Mouse (Mus musculus) thymus, postnatal 10 days (tissue): ENCODE results near the gene Fbxw7.

Experiments
- DNase-seq, 2 experiments: peaks; one replicate each; pipeline ENCODE4 v3.0.0; 2021; ENCODE audit warnings: low spot score in 2 of 2

The Fbxw7 gene

DNA sequence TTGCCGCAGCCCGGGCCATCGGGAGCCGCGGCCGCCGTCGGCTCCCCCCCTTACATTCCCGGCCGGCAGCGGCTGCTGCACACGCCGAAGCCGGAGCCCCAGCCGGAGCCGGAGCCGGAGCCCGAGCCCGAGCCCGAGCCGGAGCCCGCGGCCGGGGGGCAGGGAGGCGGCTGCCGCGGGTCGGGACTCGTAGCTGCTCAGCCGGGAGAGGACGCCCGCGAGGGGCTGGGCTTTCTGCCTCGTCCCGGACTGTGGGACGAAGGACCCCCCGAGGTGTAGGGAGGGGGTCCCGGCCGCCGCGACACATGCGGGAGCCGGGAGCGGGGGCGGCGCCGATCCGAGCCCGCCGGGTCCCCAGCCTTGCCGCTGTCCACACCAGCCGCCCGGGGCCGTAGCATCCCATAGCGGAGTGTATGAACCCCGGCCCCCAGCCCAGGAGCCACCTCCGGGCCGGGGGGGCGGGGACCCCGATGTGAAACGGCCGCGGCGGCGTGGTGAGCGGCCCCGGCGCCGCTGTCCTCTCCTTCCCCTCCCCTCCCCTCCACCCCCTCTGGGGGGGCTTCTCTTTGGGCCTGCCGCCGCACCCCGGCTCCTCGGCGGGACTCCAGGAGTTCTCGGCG, at the start of gene Fbxw7:
Fbxw7 (plus strand) TSS at position 507 of the 620 bp plus-strand sequence.
- DNase-seq = peak in 1 of 2 experiments; percentile 39

GRCm38 (mm10) chr3:84768940-84769339, 46.1 kb upstream of the Fbxw7 start:
- no peak for DNase-seq

DNA sequence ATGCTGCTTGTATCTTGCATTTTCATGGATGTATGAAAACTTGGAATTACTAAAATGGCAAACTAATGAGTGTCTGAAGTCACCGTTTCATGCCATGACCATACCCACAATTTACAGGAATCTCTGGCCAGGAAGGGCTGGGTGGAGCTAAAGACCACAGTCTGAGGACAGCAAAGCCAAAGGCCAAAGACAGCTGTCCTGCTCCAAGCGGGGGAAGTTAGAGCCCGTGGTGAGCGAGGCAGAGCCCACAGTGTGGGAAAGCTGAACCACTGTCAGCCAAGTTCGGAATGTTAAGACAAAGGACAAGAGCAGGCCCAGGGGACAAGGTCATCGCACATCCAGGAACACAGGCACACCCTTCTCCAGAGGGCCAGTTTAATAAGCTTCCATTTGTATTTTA, 45.7 kb upstream of the Fbxw7 start:
- DNase-seq = no peak

GRCm38 (mm10) chr3:84770518-84770917, 44.5 kb upstream of the Fbxw7 start:
- no peak for DNase-seq

DNA sequence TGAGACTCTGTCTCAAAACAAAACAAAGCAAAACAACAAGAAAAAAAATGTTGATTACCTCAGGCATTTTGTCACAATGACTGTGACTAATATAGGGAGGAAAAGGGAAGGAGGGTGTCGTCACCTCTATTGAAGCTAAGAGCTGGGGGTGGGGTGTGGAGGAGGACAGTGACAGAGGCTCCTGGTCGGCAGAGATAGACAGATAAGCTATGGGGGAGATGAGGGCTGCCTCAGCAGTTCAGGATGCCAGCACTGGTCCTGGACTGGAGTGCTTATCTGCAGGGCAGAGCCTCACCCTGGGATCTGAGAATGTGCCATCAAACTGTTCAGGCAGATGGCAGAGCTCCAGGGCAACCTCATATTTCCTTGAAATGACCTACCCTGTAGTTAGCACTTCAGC, 43.1 kb upstream of the Fbxw7 start:
- no peak for DNase-seq

- DNase-seq = no peak
These were observed 40.6 kb upstream of the Fbxw7 start for GRCm38 (mm10) chr3:84774246-84775066.

- DNase-seq = no peak
These were observed 40.0 kb upstream of the Fbxw7 start for GRCm38 (mm10) chr3:84775067-84775423.

- DNase-seq = no peak
These were observed 39.5 kb upstream of the Fbxw7 start for GRCm38 (mm10) chr3:84775577-84775976.

GRCm38 (mm10) chr3:84776084-84776483, 39.0 kb upstream of the Fbxw7 start:
- DNase-seq = no peak

GRCm38 (mm10) chr3:84787914-84788313, 27.2 kb upstream of the Fbxw7 start:
- DNase-seq = no peak

DNA sequence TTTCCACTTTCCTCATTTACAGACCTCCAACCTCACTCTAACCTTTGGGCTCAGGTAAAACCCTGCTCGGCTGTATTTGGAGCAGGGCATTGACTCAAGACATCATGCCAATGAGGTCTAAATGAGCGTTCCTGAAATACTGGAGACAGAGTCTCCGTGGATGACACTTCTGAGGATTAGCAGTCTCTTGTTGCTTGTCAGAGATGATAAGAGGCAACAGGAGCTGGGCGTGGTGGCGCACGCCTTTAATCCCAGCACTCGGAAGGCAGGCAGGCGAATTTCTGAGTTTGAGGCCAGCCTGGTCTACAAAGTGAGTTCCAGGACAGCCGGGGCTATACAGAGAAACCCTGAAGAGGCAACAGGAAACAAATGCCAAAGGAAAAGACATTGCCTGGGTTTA, 11.0 kb upstream of the Fbxw7 start:
- DNase-seq = no peak

DNA sequence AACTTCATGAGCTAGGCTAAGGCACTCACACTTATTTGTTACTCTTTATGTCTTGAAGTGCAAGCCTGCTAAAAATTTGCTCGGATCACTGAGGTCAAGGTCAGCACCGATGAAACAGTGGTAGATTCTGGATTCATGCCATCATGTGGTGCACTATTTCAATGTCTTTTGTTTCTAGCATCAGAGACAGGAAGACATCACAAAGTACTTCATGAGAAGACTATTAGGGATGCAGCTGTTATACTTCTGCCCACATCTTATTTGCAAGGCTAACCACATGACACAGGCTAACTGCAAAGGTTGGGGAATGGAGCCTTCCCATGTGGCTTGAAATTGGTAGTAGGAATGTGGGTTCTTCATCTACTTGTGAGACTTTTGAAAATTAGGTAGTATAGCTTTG, 8.9 kb upstream of the Fbxw7 start:
- no peak for DNase-seq

DNA sequence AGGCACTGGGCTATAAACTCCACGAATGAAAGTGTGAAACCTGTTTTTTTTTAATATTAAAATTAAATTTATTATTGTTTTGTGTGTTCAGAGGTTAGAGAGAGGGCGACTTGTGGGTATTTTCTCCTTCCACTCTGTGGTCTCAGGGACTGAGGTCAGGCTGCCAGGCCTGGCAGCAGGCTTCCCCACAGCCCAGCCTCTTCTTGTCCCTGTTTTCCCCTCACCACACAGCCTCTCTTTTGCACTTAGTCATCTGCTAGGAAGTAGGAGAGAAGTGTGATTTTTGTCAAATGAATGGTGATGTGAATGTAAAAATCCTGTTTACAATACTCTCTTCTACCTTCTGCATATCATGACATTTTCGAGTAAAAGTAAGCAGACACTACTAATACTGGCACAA, 7.2 kb upstream of the Fbxw7 start:
- DNase-seq = no peak

DNA sequence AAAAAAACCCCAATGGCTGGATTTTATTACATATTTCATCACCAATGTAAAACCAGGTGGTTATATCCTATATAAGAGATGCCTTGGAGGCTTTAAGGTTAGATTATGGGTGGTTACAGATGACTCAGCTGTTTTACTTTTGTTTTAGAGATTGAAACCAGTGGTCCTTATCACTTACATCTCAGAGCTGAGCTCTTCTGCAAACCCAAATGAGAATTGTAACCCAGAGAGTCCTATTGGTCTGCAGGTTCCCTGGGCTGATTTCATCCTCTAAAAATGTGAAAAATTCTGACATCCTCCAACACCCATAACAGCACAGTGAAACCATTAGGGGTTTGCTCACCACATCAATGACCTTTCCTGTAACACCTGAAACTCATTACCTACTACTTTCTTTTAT, 6.2 kb upstream of the Fbxw7 start:
- DNase-seq = no peak

GRCm38 (mm10) chr3:84810803-84811202, 4.3 kb upstream of the Fbxw7 start:
- no peak for DNase-seq

GRCm38 (mm10) chr3:84813436-84814156, 1.5 kb upstream of the Fbxw7 start:
- no peak for DNase-seq

DNA sequence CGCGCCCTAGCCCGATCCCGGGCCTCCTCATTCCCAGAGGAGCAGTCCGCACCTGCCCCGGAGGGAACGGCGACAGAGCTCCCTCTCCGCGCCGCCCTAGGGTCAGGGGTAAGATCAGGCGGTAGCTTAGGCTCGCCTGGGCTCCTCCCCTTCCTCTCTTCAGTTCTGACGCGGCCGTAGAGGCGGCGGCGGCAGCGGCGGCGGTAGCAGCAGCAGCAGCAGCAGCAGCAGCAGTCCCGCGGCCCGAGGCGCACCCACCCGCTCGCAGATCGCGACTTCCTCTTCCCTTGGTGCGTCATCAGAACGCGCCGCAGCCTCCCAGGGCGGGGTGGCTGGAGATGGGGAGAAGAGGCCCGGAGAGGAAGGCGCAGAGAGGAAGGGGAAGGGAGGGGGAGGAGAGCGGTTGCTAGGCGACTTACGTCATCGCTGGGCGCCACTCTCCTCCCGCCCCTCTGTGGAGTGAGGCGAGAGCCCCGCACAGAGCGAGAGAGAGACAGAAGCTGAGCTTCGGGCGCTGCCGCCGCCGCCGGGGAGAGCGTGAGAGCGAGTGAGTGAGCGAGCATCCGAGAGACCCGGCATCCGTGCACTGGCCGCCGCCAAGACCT, 809 bp upstream of the Fbxw7 start:
- DNase-seq = peak; percentile 100

GRCm38 (mm10) chr3:84815461-84815860, 393 bp downstream of the Fbxw7 start:
- DNase-seq = peak; percentile 72

GRCm38 (mm10) chr3:84816951-84817350, 1.9 kb downstream of the Fbxw7 start:
- DNase-seq = no peak

GRCm38 (mm10) chr3:84820654-84821201, 5.7 kb downstream of the Fbxw7 start:
- no peak for DNase-seq

DNA sequence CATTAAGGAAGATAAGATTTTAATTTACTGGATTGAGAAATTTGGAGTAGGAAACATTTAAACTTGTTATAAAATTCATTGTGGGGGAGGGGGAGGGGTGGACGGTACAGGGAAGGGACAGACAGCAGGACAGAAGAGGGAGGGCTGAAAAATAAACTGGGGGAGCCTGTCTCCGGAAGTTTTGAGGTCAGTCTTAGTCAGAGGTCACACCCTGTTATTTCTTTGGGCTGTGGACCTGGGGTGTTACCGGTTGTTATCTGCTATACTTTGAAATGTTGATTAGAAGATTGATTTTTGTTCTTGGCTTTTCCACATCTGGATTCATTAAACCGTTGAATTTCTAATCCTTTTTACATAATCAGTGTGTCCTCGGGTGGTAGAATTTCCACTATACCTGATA, 10.9 kb downstream of the Fbxw7 start:
- no peak for DNase-seq

- no peak for DNase-seq
These were observed 11.3 kb downstream of the Fbxw7 start for GRCm38 (mm10) chr3:84826405-84826804.
